Mouse (Mus musculus) CD4-positive, CD25-positive, alpha-beta regulatory T cell, adult 4 months (primary cell): ENCODE measurements at regions not wholly inside any gene's neighbourhood (a gene's known extent, or its start where the extent isn't known, plus 50 kb on each side); places are given as distances from the start of the nearest gene placed in this dataset.

ENCODE experiments used
- ATAC-seq: one replicate; pipeline ENCODE4 v1.8.0; 2017

GRCm38 (mm10) chr10:97778531-97778930 is 52.0 kb upstream of the C030005K15Rik start:
- ATAC-seq, result no peak

GRCm38 (mm10) chr10:97779335-97779734 is 52.8 kb upstream of the C030005K15Rik start:
- no peak for ATAC-seq

GRCm38 (mm10) chr10:97793804-97794203 is 67.2 kb upstream of the C030005K15Rik start:
- ATAC-seq, result no peak

DNA sequence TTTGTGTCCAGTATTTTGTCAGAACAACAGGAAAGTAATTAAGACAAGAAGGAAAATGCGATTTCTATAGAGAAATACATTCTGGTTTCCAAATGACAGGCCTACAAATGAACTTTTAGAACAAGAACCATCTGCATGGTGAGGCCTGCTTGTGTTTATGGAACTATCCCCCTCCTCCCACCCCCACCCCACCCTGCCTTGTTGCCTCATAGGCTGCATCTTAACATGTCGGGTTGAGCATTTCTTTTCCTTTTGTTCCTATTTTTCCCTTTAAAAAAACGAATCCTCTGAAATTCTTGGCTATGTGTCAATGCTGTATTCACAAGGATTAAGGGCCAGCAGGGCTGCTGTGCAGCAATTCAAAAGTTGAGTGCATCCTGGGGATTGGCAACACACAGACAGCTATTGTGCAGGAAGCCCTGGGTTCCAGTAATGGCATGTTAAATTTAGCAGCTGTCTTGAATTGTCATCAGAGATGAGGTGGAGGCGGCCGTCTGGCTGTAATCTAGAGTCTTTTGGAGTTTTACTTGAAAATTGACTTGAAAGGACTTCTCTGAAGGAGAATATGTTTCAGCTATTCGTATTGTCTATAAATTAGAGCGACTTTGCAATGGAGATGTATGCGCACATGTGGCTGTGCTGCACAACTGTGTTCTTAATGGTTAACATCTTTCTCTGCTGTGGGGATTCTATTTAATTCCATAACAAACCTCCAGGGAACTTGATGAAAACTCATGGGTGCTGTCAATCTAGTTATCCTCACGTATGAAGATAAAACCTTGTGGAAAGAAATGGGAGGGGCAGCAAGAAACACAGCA is 75.1 kb upstream of the C030005K15Rik start:
- ATAC-seq, result no peak

GRCm38 (mm10) chr10:97807947-97808346 is 81.4 kb upstream of the C030005K15Rik start:
- ATAC-seq, result no peak

- ATAC-seq, result no peak
These were observed 116.0 kb upstream of the C030005K15Rik start for GRCm38 (mm10) chr10:97842574-97842973.

DNA sequence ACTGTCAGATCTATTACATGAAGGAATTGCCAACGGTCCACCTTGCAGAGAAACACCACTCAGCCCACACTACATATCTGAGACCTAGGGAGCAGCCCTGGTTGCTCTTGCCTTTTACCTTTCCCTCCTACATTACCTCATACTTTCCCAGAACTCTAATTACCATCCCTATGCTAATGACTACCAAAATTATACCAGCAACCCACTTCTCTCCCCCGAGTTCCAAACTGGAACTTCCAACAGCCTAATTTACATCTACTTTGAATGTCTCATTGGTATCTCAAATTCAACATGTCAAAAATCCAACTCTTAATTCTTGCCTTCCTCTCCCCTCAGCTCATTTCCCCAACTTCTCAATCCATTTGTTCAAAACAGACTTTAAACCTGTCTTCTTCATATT is 124.9 kb upstream of the C030005K15Rik start:
- ATAC-seq, result no peak

GRCm38 (mm10) chr10:97877088-97877487 is 150.5 kb upstream of the C030005K15Rik start:
- no peak for ATAC-seq

GRCm38 (mm10) chr10:97886049-97886448 is 159.5 kb upstream of the C030005K15Rik start:
- ATAC-seq, result no peak

DNA sequence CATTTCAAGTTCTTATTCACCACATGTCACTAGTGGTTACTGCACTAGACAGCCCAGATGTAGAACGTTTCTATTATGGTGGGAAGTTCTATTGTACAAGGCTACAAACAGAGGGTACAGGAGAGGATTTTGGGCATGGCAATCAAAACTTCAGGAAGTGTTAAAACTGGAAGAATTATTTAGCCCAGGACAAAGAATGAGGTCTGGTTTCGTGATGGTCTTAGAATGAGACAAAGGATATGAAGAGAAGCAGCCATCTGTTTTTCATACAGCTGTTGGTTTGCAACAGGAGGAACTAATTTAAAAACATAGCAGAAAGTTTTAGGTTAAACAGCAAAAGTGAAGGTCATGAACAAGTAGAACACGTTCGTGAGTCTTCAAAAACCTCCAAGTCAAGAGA is 179.2 kb upstream of the C030005K15Rik start:
- ATAC-seq, result no peak

DNA sequence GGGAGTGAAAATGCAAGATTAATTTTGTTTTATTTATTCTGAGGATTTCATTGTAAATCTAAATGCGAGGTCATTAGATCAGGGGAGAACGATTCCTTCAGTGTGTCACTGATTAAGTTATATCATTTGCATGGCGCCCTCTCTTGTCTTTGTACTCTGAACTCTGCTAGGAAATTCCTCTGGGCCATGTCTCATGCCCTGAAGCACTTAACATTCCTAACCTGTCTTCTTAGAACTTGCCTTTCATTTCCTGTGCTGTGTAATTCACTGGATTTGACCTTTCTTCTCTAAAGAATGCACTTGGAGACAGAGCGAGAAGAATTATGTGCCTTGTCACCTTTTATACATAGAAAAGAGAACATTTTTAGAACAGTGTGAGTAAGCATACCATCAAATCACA is 199.0 kb upstream of the C030005K15Rik start:
- no peak for ATAC-seq

DNA sequence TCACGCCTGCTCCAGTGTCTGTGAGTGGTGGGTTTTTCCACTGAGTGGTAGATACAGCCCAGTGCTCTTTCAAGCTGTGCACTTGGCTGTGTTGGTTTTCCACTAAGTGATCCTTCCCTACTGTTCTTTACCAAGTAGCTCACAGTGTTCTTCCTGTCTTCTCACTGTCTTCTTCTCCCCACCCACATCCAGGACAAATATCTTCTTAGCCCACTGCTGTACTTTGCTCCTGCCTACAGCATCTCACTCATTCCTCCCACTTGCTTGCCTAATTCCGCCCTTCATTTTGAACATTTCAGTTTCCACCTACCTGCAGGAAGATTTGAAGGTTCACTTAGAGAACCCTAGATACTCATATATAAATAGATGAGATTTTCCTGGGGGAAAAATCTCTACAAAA is 213.8 kb upstream of the C030005K15Rik start:
- no peak for ATAC-seq

- no peak for ATAC-seq
These were observed 239.3 kb upstream of the C030005K15Rik start for GRCm38 (mm10) chr10:97965881-97966280.

- no peak for ATAC-seq
These were observed 240.4 kb upstream of the C030005K15Rik start for GRCm38 (mm10) chr10:97966931-97967330.

- ATAC-seq, result no peak
These were observed 280.5 kb upstream of the C030005K15Rik start for GRCm38 (mm10) chr10:98007037-98007436.

DNA sequence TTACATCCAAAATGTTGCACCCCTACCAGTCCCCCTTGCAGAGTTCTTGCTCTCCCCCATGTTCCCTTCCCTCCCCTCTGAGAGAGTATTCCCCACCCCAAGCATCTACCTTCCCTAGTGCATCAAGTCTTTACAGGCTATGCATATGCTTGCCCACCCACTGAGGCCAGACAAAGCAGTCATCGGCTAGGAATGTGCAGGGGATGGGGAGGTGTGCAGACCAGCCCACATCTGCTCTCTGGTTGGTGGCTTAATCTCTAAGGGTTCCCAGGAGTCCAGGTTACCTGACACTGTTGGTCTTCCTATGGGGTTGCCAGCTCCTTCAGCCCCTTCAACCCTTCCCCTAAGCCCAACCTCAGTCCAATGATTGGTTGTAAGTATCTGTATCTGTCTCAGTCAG is 281.8 kb upstream of the C030005K15Rik start:
- no peak for ATAC-seq

GRCm38 (mm10) chr10:98012916-98013315 is 286.4 kb upstream of the C030005K15Rik start:
- no peak for ATAC-seq

GRCm38 (mm10) chr10:98014985-98015902 is 288.7 kb upstream of the C030005K15Rik start:
- no peak for ATAC-seq

GRCm38 (mm10) chr10:98016596-98017304 is 290.2 kb upstream of the C030005K15Rik start:
- no peak for ATAC-seq

DNA sequence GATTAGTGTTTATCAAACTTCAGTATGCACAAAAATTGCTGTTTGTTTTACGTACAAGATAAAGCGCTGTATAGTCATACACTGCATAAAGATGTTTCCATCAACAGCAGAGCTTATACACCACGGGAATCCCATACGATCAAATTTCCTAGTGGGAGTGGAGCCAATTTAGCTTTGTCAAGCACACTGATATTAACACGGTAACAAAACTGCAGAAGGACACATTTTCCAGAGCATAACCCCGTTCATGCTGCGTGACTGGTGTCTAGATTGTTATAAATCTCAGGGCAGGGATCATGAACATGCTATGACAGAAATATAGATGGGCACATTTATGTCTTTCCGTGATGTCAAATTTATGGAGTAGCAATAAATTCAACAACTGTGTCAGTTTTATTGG is 302.6 kb upstream of the C030005K15Rik start:
- no peak for ATAC-seq

- no peak for ATAC-seq
These were observed 303.1 kb upstream of the C030005K15Rik start for GRCm38 (mm10) chr10:98029621-98030020.

- no peak for ATAC-seq
These were observed 306.1 kb upstream of the C030005K15Rik start for GRCm38 (mm10) chr10:98032661-98033060.

DNA sequence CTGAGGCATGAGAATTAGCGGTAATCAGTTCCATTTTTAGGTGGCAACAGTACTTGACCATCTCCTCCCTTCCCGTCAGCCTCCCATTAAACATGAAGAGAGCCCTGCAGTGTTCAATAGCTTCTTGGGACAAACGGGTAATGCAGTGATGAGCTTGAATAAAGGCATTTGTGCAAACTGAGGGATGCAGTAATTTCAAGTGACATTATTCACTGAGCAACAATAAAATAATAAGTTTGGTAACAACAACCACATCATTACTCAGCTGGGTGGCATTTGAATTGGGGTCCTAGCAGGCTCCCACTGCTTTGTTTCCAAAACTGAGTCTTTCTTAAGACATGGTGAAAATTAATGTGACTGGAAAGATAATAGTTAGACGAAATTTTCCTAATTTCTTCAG is 315.2 kb upstream of the C030005K15Rik start:
- ATAC-seq, result no peak
